Mouse (Mus musculus) hindbrain, postnatal 0 days (tissue): ENCODE data around the gene Anapc15-ps. TPM values are rescaled to one million over a fixed set of nuclear protein-coding genes. Genes with fewer than 3 reads are reported as not detected.

Experiments used
- ATAC-seq: fragments of 200-750 bp; cut with Nextera tagmentation; 2 replicates; pipeline ENCODE4 v1.8.0; 2017; ENCODE audit warnings: mild to moderate bottlenecking, moderate TSS enrichment, moderate library complexity
- DNase-seq: peaks from one replicate; pipeline ENCODE4 v3.0.0-alpha.2; 2015; ENCODE audit warnings: low spot score
- H3K27ac ChIP-seq: fragments of 300-500 bp; sonication (generic); 2 replicates; pipeline ENCODE4 v1.5.1; 2014; ENCODE audit warnings: mild to moderate bottlenecking
- H3K27me3 ChIP-seq: fragments of 300-500 bp; sonication (generic); 2 replicates; pipeline ENCODE4 v1.6.1; 2014; ENCODE audit warnings: low read length, mixed read lengths; ENCODE audit not compliant: insufficient read depth
- H3K36me3 ChIP-seq: fragments of 300-500 bp; sonication (generic); 2 replicates; pipeline ENCODE4 v1.6.1; 2014; ENCODE audit warnings: low read length, mixed read lengths; ENCODE audit not compliant: insufficient read depth
- H3K4me1 ChIP-seq: fragments of 300-500 bp; sonication (generic); 2 replicates; pipeline ENCODE4 v1.6.1; 2014; ENCODE audit warnings: antibody characterized with exemption, low read length, mixed read lengths; ENCODE audit not compliant: insufficient read depth
- H3K4me2 ChIP-seq: fragments of 300-500 bp; sonication (generic); 2 replicates; pipeline ENCODE4 v1.6.1; 2014; ENCODE audit warnings: low read depth, mild to moderate bottlenecking, low read length, moderate library complexity, mixed read lengths
- H3K4me3 ChIP-seq: fragments of 300-500 bp; sonication (generic); 2 replicates; pipeline ENCODE4 v1.5.1; 2014; ENCODE audit warnings: low read length
- H3K9ac ChIP-seq: fragments of 300-500 bp; sonication (generic); replicated peaks from 2 replicates; pipeline ENCODE4 v1.6.1; 2014; ENCODE audit warnings: mild to moderate bottlenecking, low read length, moderate library complexity, mixed read lengths
- H3K9me3 ChIP-seq: fragments of 300-500 bp; sonication (generic); 2 replicates; pipeline ENCODE4 v1.6.1; 2016; ENCODE audit warnings: low read length, mixed read lengths
- CTCF ChIP-seq: IDR thresholded peaks from 2 replicates; pipeline ENCODE4 v1.5.1; 2016; ENCODE audit warnings: antibody characterized with exemption, control low read depth, low read depth
- WGBS: fragments of 180-500 bp; shearing (Covaris S2); extraction: QIAGEN DNeasy Blood & Tissue Kit; methylation state at CpG from one replicate; pipeline ENCODE4 v1.1.7; 2014; 5-methylcytosine and 5-hydroxymethylcytosine counted together
- polyA plus RNA-seq: library from polyadenylated mRNA; unstranded; fragments of >200 nt; fragmentation: Nextera tagmentation; extraction: Ambion mirVana; gene quantifications from 2 replicates; pipeline ENCODE4 v1.2.1, GENCODE M21; 2015
- total RNA-seq: library from RNA; depleted of rRNA; stranded (reverse); fragments of >200 nt; gene quantifications from 2 replicates; pipeline ENCODE4 v1.2.3, GENCODE M21; 2014

Anapc15-ps gene
- total and polyA plus RNA-seq, 2 experiments from 2014 or later, result not detected

DNA sequence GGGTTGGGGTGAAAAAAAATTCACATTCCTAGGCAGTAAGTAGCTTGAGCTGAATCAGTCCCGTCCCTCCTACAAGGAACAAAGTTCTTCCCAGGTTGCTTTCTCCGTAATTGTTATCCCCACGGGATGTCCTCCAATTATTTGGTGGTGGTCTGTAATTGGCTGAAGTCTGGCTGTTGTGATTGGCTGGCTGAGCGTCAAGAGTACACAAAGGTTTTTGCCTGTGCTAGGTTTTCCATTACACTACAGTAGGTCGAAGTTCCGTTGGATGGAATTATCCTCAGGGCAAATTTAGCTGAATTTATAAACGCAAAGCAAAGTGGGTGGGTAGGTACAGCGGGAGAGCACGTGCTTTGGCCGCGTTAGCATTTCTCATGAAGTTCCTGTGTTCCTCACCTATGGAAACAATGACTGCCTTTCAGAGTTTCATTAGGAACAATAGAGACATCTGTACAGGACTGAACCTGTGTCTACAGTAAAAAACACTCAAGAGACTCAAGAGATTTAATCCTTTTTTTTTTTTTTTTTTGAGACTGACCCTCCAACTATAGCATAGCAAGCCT, 24.8 kb downstream of the Anapc15-ps start:
- H3K4me1 ChIP-seq, result no peaks in the 10 kb centered on the region
- no peak overlapping the region for H3K9ac ChIP-seq
- no peak for DNase-seq
- TF ChIP-seq CTCF, result no peak
- no peaks in the 10 kb centered on the region for H3K36me3 ChIP-seq
- no peaks in the 10 kb centered on the region for H3K9me3 ChIP-seq
- H3K4me3 ChIP-seq, result no peak overlapping the region
- no peak overlapping the region for H3K27ac ChIP-seq
- no peak overlapping the region for H3K4me2 ChIP-seq
- ATAC-seq, result no peak
- H3K27me3 ChIP-seq, result no peaks in the 10 kb centered on the region
- WGBS, result 88% methylated on average over 11 of the region's 11 CpGs

DNA sequence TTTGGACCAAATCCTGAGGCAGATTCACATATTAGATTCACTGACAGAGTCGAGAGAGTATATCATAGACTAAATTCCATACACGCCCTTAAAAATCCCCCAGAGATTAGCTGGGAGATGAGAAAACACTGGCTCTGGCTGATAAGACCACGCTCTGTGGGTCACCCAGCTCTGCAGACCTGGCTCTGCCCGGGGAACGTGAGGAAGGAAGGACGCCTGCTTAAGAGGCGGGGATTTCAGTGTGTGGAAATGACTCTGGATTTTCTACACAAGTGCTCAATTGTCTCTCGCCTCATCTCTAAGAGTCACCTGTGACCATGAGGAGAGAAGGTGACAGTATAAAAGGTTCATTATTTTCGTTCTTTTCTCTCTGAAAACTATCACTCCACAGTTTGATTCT, 26.1 kb downstream of the Anapc15-ps start:
- no peak for TF ChIP-seq CTCF
- 80% methylated on average over 9 of the region's 9 CpGs for WGBS
- DNase-seq (no peak), ATAC-seq (no peak)
- no peaks in the 10 kb centered on the region for H3K4me1 ChIP-seq
- no peak overlapping the region for H3K27ac ChIP-seq
- H3K9me3 ChIP-seq, result no peaks in the 10 kb centered on the region
- H3K9ac ChIP-seq, result no peak overlapping the region
- no peak overlapping the region for H3K4me3 ChIP-seq
- no peaks in the 10 kb centered on the region for H3K27me3 ChIP-seq
- no peak overlapping the region for H3K4me2 ChIP-seq
- no peaks in the 10 kb centered on the region for H3K36me3 ChIP-seq

DNA sequence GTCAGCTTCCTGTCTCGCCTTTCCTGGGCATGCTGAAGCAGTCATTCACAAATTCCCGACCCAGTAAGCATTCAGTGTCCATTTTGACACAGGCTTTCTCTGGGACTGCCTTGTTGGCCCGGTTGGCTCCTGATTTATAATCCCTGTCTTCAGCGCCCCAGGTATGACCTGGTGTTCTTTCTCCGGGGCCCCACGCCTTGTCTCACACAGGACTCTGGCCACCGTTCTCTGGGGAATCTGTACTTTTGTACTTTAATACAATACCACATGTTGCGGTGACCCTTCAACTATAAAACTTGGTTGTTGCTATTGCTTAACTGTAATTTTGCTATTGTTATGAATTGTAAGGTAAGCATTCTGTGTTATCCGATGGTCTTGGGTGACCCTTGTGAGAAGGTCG, 26.7 kb downstream of the Anapc15-ps start:
- Histone ChIP-seq H3K4me3 (no peak overlapping the region), H3K36me3 (no peaks in the 10 kb centered on the region), H3K9me3 (no peaks in the 10 kb centered on the region), H3K27me3 (no peaks in the 10 kb centered on the region), H3K4me2 (no peak overlapping the region), H3K4me1 (no peaks in the 10 kb centered on the region), H3K27ac (no peak overlapping the region), H3K9ac (no peak overlapping the region)
- 93% methylated on average over 10 of the region's 10 CpGs for WGBS
- ATAC-seq (no peak), DNase-seq (no peak)
- TF ChIP-seq CTCF, result no peak

DNA sequence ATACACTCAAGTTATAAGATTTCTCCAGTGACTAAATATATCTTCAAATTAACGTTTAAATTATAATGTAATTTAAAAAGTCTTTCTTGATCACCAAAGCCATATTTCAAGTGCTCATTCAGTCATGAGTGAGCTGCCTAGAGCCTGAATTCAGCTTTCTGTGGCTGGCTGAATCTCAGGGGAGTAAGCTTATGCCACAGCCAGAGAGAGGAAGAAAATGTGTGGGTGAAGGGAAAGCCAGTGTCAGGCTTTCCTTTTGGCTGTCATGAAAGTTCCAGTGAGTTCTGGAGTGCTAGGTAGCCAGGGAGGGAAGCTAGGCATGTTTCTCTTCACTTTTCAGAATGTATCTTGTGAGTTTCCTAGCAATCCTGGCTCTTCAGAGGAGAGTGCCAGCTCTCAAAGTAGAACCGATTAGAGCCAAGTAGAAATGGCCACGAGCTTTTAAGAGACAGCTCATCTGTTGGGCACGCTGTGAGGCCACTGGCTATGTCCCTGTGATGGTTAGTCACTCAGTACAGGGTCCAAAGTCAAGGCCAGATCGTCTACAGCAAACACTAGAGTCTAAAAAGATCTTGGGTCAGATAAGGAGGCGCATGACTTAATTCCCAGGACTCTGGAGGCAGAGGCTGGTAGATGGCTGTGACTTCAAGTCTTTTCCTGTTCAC, 29.4 kb downstream of the Anapc15-ps start:
- ATAC-seq, result no peak
- WGBS, result 66% methylated on average over 6 of the region's 6 CpGs
- TF ChIP-seq CTCF, result no peak

DNA sequence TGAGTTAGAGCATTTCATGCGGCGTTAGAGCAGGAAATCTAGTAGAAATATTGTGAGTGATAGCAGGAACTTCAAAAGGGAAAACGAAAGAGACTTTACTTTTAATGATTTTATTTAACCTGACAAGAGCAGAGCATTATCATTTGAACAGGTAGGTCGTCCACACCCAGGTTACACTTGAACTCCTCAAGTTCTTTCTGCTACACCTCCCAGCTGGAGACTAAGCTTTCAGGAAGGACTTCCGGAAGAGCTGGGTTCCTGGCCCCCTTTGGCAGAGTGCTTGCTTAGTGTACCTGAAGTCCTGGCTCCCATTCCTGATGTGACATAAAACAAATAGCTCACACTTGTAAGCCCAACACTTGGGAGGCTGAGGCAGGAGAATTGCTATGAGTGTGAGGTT, 30.2 kb downstream of the Anapc15-ps start:
- no peak for DNase-seq
- no peaks in the 10 kb centered on the region for H3K36me3 ChIP-seq
- H3K4me1 ChIP-seq, result no peaks in the 10 kb centered on the region
- no peak overlapping the region for H3K27ac ChIP-seq
- no peaks in the 10 kb centered on the region for H3K9me3 ChIP-seq
- no peak overlapping the region for H3K4me2 ChIP-seq
- no peaks in the 10 kb centered on the region for H3K27me3 ChIP-seq
- TF ChIP-seq CTCF, result no peak
- ATAC-seq, result no peak
- H3K9ac ChIP-seq, result no peak overlapping the region
- WGBS, result 70% methylated on average over 5 of the region's 5 CpGs
- no peak overlapping the region for H3K4me3 ChIP-seq

More for the DNA sequence above, 29.4 kb downstream of the Anapc15-ps start:
- Histone ChIP-seq H3K9me3 (no peaks in the 10 kb centered on the region), H3K27ac (no peak overlapping the region), H3K9ac (no peak overlapping the region), H3K4me1 (no peaks in the 10 kb centered on the region), H3K36me3 (no peaks in the 10 kb centered on the region), H3K4me3 (no peak overlapping the region), H3K4me2 (no peak overlapping the region), H3K27me3 (no peaks in the 10 kb centered on the region)
- DNase-seq, result peak; percentile 38

DNA sequence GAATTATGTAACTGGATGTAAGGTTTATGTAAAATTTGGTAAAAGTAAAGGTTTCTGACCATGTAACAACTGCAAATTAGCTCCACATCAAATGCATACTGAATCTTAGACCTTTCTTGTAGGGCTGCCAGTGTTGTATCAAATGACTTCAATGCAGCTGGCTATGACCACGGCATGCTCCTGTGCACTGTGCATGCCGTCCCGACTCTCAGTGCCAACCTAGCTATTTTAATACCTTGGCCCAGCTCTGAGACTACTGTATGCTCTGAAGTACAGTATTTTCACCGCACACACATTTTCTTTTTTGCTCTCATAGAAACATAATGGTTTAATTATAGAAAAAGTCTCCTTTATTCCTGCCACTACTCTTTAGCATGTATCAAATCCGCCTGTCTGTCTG, 31.9 kb downstream of the Anapc15-ps start:
- no peaks in the 10 kb centered on the region for H3K4me1 ChIP-seq
- no peaks in the 10 kb centered on the region for H3K36me3 ChIP-seq
- no peak overlapping the region for H3K4me2 ChIP-seq
- no peaks in the 10 kb centered on the region for H3K9me3 ChIP-seq
- DNase-seq, result no peak
- no peak overlapping the region for H3K9ac ChIP-seq
- TF ChIP-seq CTCF, result no peak
- WGBS, result 68% methylated on average over 5 of the region's 5 CpGs
- no peak for ATAC-seq
- no peak overlapping the region for H3K4me3 ChIP-seq
- H3K27ac ChIP-seq, result no peak overlapping the region
- H3K27me3 ChIP-seq, result no peaks in the 10 kb centered on the region

DNA sequence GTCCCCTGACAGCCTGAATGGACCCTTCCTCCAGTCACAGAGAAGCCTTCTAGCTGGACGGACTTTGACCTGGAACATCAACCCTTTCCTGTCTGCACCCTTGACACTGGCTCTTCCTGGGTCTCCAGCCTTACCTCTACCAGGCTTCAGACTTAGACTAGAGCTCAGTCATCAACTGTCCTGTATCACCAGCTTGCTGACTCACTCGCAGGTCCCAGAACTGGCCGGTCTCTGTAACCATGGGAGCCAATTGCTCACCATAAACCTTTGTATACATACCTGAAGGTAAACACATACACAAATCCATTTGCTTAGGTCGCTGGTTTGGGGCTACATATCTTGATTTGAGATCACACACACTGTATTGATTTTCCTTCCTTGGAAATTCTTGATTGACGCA, 33.8 kb downstream of the Anapc15-ps start:
- no peaks in the 10 kb centered on the region for H3K9me3 ChIP-seq
- DNase-seq, result no peak
- no peaks in the 10 kb centered on the region for H3K36me3 ChIP-seq
- ATAC-seq, result no peak
- H3K27me3 ChIP-seq, result no peaks in the 10 kb centered on the region
- H3K9ac ChIP-seq, result no peak overlapping the region
- H3K4me3 ChIP-seq, result no peak overlapping the region
- WGBS, result 87% methylated on average over 5 of the region's 5 CpGs
- no peaks in the 10 kb centered on the region for H3K4me1 ChIP-seq
- no peak overlapping the region for H3K27ac ChIP-seq
- TF ChIP-seq CTCF, result no peak
- H3K4me2 ChIP-seq, result no peak overlapping the region
